Mouse (Mus musculus) liver, adult (tissue): ENCODE measurements around the gene Prcd.

Experiments
- GATA4 ChIP-seq: IDR thresholded peaks from 2 replicates; pipeline ENCODE4 v1.6.1; 2014; ENCODE audit warnings: mild to moderate bottlenecking, low read length; ENCODE audit not compliant: insufficient replicate concordance

Gene Prcd

DNA sequence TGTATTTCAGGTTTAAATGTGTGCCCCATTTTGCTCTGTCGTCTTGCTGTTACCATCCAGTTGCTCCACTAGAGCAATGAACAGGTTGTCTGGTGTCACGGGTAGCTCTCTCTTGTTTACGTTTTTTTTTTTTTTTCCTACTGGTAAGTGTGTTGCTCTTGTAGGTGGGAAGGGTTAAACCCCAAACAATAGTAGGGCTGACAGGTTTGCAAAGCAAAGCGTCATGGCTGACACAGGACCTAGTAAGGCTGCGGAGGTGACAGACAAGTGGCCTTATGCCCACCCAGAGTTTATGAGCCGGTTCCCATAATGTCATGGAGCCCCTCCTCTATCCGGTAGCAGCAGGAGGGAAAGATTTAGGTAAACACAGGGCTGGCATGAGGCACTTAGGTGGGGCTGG lies 53.0 kb downstream of the Prcd start:
- TF ChIP-seq GATA4, result no peak

DNA sequence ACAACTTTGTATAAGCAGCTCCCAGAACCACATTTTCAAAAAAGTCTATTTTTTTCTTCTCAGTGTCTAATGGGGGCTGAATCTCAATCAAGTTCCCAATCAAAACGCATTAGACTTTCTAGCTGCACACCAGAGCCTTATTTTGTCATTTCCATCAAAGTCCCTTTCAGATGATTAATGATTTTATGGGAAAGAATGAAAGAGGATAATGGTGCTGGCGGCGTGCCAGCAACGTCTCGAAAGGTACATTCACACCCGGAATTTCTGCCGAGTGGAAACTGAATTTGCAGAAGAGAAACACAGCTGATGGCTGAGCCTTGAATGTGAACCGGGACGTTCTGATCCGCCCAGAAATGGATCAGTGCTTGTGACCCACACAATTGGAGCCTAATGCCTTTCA lies 56.8 kb downstream of the Prcd start:
- TF ChIP-seq GATA4, result no peak

DNA sequence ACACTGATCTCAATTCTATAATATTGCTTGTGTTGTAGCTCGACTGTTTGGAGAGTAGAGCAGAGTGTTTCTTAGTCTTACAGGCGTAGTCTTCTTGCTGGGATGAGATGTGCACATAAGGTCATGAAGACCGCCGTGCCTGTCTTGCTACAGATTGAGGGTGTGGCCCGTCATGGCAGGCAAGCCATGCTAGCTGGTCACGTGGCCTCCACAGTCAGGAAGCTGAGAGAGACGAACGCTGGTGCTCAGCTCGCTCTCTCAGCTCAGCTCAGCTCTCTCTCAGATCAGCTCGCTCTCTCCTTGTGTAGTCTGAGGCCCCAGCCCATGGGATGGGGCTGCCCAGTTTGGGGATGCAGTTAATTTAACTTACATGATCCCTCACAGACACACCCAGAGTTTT lies 57.5 kb downstream of the Prcd start:
- TF ChIP-seq GATA4, result no peak

DNA sequence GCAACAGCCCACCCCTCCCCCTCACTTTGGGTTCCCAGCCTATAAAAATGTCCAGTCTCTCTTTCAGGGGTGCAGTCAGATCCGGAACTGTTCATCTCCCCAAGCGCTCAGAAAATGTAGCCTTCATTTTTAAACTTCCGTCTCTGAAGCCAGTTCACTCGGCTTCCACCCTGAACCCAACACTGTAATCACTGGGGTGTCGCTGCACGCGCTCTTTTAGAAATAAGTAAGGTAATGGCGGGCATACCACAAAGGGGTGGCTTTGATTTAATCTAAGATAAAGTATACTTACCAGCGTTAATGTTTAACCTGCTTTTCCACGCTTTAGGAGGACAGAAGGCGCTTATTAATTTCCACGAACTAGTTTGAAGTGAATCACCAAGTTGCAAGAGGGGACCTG lies 60.7 kb downstream of the Prcd start:
- TF ChIP-seq GATA4, result no peak
